Mouse (Mus musculus): ENCODE data around the gene Fam222b. TPM values are rescaled to one million over a fixed set of nuclear protein-coding genes. Genes with fewer than 3 reads are reported as not detected.

Gene Fam222b
- polyA plus RNA-seq, 1 experiment from 2014 or later, result 9.5 TPM

GRCm38 (mm10) chr11:78102958-78103747, 8.7 kb downstream of the Fam222b start:
- no peaks in the 10 kb centered on the region for H3K36me3 ChIP-seq (ENCODE audit: control insufficient read depth, insufficient read depth, low read length)
- 59% methylated on average over 5 of the region's 5 CpGs for WGBS
- H3K27ac ChIP-seq (ENCODE audit: low read length), result no peak overlapping the region
- no peak overlapping the region for H3K4me2 ChIP-seq (ENCODE audit: low read depth, low read length)
- no peak overlapping the region for H3K4me3 ChIP-seq (replicated peaks; ENCODE audit: low read length)
- ATAC-seq (ENCODE audit: insufficient read depth, low FRiP score), result no peak
- no peaks in the 10 kb centered on the region for H3K4me1 ChIP-seq (ENCODE audit: control insufficient read depth, insufficient read depth, low read length)
- no peak overlapping the region for H3K9ac ChIP-seq (ENCODE audit: low read length)
- H3K9me3 ChIP-seq (replicated peaks; ENCODE audit: control insufficient read depth, low read length), result no peaks in the 10 kb centered on the region
- H3K27me3 ChIP-seq (ENCODE audit: control insufficient read depth, insufficient read depth, low read length), result no peaks in the 10 kb centered on the region

GRCm38 (mm10) chr11:78104501-78104900, 10.0 kb downstream of the Fam222b start:
- H3K4me1 ChIP-seq (ENCODE audit: control insufficient read depth, insufficient read depth, low read length), result no peaks in the 10 kb centered on the region
- H3K9ac ChIP-seq (ENCODE audit: low read length), result no peak overlapping the region
- no peaks in the 10 kb centered on the region for H3K9me3 ChIP-seq (replicated peaks; ENCODE audit: control insufficient read depth, low read length)
- H3K36me3 ChIP-seq (ENCODE audit: control insufficient read depth, insufficient read depth, low read length), result no peaks in the 10 kb centered on the region
- H3K4me3 ChIP-seq (replicated peaks; ENCODE audit: low read length), result no peak overlapping the region
- WGBS, result 93% methylated on average over 5 of the region's 5 CpGs
- no peak overlapping the region for H3K4me2 ChIP-seq (ENCODE audit: low read depth, low read length)
- H3K27me3 ChIP-seq (ENCODE audit: control insufficient read depth, insufficient read depth, low read length), result no peaks in the 10 kb centered on the region
- no peak overlapping the region for H3K27ac ChIP-seq (ENCODE audit: low read length)
- no peak for ATAC-seq (ENCODE audit: insufficient read depth, low FRiP score)

DNA sequence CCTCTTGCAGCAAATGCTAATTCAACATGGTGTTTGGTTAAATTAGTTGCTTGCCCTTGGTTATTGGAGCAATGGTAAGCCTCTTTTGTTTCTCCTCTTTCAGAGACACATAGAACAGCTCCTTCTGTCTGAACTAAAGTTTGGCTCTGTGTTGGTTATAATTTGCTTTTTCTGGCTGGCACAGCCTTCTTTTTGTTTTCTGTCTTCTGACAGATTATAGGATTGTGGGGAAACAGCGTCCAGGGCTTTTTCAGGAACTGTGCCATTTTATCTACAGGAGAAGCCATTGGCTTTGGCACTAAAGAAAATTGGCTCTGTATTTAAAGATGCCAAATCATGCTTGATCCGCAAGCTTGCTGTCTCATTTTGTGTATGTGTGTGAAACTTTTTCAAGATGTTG, 19.2 kb downstream of the Fam222b start:
- H3K4me1 ChIP-seq (ENCODE audit: control insufficient read depth, insufficient read depth, low read length), result peaks cover 16% of the 10 kb centered on the region
- no peak overlapping the region for H3K4me2 ChIP-seq (ENCODE audit: low read depth, low read length)
- ATAC-seq (ENCODE audit: insufficient read depth, low FRiP score), result no peak
- WGBS, result 79% methylated on average over 2 of the region's 2 CpGs
- no peaks in the 10 kb centered on the region for H3K27me3 ChIP-seq (ENCODE audit: control insufficient read depth, insufficient read depth, low read length)
- no peak overlapping the region for H3K9ac ChIP-seq (ENCODE audit: low read length)
- H3K27ac ChIP-seq (ENCODE audit: low read length), result no peak overlapping the region
- no peak overlapping the region for H3K4me3 ChIP-seq (replicated peaks; ENCODE audit: low read length)
- H3K9me3 ChIP-seq (replicated peaks; ENCODE audit: control insufficient read depth, low read length), result no peaks in the 10 kb centered on the region
- no peaks in the 10 kb centered on the region for H3K36me3 ChIP-seq (ENCODE audit: control insufficient read depth, insufficient read depth, low read length)

DNA sequence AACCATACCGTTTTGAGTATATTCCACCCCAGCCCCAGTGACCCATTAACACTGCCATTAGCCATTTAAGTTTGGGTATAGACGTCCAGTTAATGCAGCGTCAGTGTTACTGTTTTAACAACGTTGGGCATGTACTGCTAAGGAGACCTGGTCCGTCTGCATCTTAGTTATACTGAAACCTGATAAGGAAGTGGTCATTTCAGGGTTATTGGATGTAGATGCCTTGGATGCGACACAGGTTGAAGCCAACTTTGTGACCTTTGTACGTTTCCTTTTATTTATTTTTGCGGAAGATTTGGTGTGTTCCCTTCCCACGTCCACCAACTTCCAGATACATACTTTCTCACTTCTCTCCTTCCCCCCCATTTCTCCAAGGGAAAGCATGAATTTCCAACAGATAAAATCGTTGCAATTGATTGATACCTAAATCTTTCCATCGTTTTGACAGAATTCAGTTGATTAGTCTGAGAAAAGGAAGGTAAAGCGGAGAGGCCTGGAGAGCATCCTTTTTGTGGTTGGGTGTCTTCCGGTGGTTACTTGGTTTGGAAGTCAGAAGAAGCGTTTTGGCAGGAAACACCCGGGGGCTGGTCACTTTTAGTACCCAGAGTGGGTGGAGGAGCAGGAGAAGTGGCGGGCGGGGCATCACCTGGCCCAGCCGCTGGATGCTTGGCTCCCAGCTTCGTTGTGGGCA, 20.4 kb downstream of the Fam222b start:
- WGBS, result 4% methylated on average over 19 of the region's 19 CpGs

DNA sequence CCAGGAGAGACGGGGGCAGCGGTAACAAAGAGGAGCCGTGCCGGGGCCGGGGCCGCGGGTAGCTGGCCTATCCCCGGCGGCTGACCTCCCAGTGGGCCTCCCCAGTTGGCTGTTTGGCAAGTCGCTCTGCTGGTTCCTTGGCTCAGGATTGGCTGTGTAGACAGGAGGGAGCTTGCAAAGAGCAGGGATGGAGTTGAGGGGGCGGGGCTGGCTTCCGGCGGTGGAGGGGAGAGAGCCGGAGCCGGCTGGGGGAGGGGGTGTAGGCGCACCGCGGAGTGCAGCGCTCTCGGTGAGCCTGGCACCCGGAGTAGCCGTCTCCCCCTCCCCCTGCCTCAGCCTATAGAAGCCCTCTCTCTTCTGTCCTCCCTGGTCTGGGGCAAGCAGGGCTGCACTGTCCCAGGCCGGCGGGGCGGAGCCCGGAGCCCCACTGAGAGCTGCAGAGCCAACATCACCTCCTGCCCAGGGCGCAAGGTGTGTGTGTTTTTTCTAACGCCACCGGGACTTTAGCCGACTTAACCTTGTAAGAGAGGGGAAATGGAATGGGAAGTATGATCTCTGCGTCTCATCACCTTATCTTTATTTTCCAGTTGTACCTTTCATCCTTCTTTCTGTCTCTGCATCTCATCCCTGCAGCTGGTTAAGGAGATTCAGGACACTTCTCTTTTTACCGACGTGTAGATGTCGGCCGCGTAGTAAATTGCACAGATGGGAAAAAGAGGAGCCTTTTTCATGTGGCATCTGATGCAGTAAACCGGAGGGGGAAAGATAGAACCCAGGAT, 21.1 kb downstream of the Fam222b start:
- no peaks in the 10 kb centered on the region for H3K27me3 ChIP-seq (ENCODE audit: control insufficient read depth, insufficient read depth, low read length)
- peak; percentile 100 for ATAC-seq (ENCODE audit: insufficient read depth, low FRiP score)
- peak overlapping the region; percentile 88 for H3K4me3 ChIP-seq (replicated peaks; ENCODE audit: low read length)
- peak overlapping the region; percentile 83 for H3K4me2 ChIP-seq (ENCODE audit: low read depth, low read length)
- H3K9me3 ChIP-seq (replicated peaks; ENCODE audit: control insufficient read depth, low read length), result no peaks in the 10 kb centered on the region
- peak overlapping the region; percentile 82 for H3K9ac ChIP-seq (ENCODE audit: low read length)
- under 1% methylated on average over 36 of the region's 37 CpGs for WGBS
- peaks cover 16% of the 10 kb centered on the region for H3K4me1 ChIP-seq (ENCODE audit: control insufficient read depth, insufficient read depth, low read length)
- peak overlapping the region; percentile 70 for H3K27ac ChIP-seq (ENCODE audit: low read length)
- no peaks in the 10 kb centered on the region for H3K36me3 ChIP-seq (ENCODE audit: control insufficient read depth, insufficient read depth, low read length)

More for the DNA sequence above, 20.4 kb downstream of the Fam222b start:
- Histone ChIP-seq H3K27me3 (ENCODE audit: control insufficient read depth, insufficient read depth, low read length) (no peaks in the 10 kb centered on the region), H3K36me3 (ENCODE audit: control insufficient read depth, insufficient read depth, low read length) (no peaks in the 10 kb centered on the region), H3K4me2 (ENCODE audit: low read depth, low read length) (peak overlapping the region; percentile 83), H3K9ac (ENCODE audit: low read length) (peak overlapping the region; percentile 82), H3K4me1 (ENCODE audit: control insufficient read depth, insufficient read depth, low read length) (peaks cover 16% of the 10 kb centered on the region), H3K4me3 (replicated peaks; ENCODE audit: low read length) (peak overlapping the region; percentile 88), H3K9me3 (replicated peaks; ENCODE audit: control insufficient read depth, low read length) (no peaks in the 10 kb centered on the region), H3K27ac (ENCODE audit: low read length) (peak overlapping the region; percentile 36)
- no peak for ATAC-seq (ENCODE audit: insufficient read depth, low FRiP score)

DNA sequence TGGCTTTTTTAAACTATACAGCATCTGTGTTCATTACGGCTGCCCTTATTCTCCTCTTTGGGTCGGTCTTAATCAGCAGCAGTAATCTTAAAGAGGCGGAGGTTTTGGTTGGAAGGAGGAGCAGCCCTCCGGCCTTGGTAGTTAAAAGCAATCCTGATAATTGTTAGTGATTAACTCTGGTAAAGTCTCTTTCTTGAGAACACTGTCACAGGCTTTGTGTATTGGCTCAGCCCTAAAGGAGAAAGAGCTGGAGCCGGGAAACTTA, 21.6 kb downstream of the Fam222b start:
- H3K9me3 ChIP-seq (replicated peaks; ENCODE audit: control insufficient read depth, low read length), result no peaks in the 10 kb centered on the region
- peak overlapping the region; percentile 83 for H3K4me2 ChIP-seq (ENCODE audit: low read depth, low read length)
- H3K36me3 ChIP-seq (ENCODE audit: control insufficient read depth, insufficient read depth, low read length), result no peaks in the 10 kb centered on the region
- peak overlapping the region; percentile 88 for H3K4me3 ChIP-seq (replicated peaks; ENCODE audit: low read length)
- peak overlapping the region; percentile 70; the same call in 1 of the 2 replicates for H3K27ac ChIP-seq (ENCODE audit: low read length)
- H3K27me3 ChIP-seq (ENCODE audit: control insufficient read depth, insufficient read depth, low read length), result no peaks in the 10 kb centered on the region
- H3K9ac ChIP-seq (ENCODE audit: low read length), result peak overlapping the region; percentile 82
- H3K4me1 ChIP-seq (ENCODE audit: control insufficient read depth, insufficient read depth, low read length), result peaks cover 16% of the 10 kb centered on the region
- 8% methylated on average over 5 of the region's 5 CpGs for WGBS
- no peak for ATAC-seq (ENCODE audit: insufficient read depth, low FRiP score)

DNA sequence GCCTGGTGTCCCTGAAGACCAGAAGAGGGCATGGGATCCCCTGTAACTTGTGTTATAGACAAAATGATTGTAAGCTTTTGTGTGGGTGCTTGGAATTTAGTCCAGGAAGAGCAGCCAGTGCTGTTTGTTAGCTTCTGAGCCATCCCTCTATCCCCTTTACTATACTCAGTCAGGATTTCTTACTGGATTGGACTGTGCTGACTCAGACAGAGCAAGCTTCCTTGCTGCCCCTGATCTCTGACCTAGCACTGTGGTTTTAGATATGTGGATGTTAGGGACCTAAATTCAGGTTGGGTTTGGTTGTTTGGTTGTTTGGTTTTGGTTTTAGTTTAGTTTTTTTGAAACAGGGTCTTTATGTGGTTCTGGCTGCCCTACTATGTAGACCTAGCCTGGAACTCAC, 24.0 kb downstream of the Fam222b start:
- Histone ChIP-seq H3K9me3 (replicated peaks; ENCODE audit: control insufficient read depth, low read length) (no peaks in the 10 kb centered on the region), H3K27me3 (ENCODE audit: control insufficient read depth, insufficient read depth, low read length) (no peaks in the 10 kb centered on the region), H3K4me3 (replicated peaks; ENCODE audit: low read length) (no peak overlapping the region), H3K36me3 (ENCODE audit: control insufficient read depth, insufficient read depth, low read length) (no peaks in the 10 kb centered on the region), H3K27ac (ENCODE audit: low read length) (no peak overlapping the region), H3K4me2 (ENCODE audit: low read depth, low read length) (no peak overlapping the region), H3K4me1 (ENCODE audit: control insufficient read depth, insufficient read depth, low read length) (peaks cover 16% of the 10 kb centered on the region), H3K9ac (ENCODE audit: low read length) (no peak overlapping the region)
- ATAC-seq (ENCODE audit: insufficient read depth, low FRiP score), result no peak

GRCm38 (mm10) chr11:78119898-78120297, 25.4 kb downstream of the Fam222b start:
- ATAC-seq (ENCODE audit: insufficient read depth, low FRiP score), result no peak
- Histone ChIP-seq H3K36me3 (ENCODE audit: control insufficient read depth, insufficient read depth, low read length) (no peaks in the 10 kb centered on the region), H3K4me1 (ENCODE audit: control insufficient read depth, insufficient read depth, low read length) (peaks cover 8% of the 10 kb centered on the region), H3K27ac (ENCODE audit: low read length) (no peak overlapping the region), H3K9ac (ENCODE audit: low read length) (no peak overlapping the region), H3K9me3 (replicated peaks; ENCODE audit: control insufficient read depth, low read length) (no peaks in the 10 kb centered on the region), H3K4me3 (replicated peaks; ENCODE audit: low read length) (no peak overlapping the region), H3K4me2 (ENCODE audit: low read depth, low read length) (no peak overlapping the region), H3K27me3 (ENCODE audit: control insufficient read depth, insufficient read depth, low read length) (no peaks in the 10 kb centered on the region)
- 74% methylated on average over 8 of the region's 8 CpGs for WGBS

- no peaks in the 10 kb centered on the region for H3K36me3 ChIP-seq (ENCODE audit: control insufficient read depth, insufficient read depth, low read length)
- H3K27me3 ChIP-seq (ENCODE audit: control insufficient read depth, insufficient read depth, low read length), result no peaks in the 10 kb centered on the region
- H3K4me3 ChIP-seq (replicated peaks; ENCODE audit: low read length), result no peak overlapping the region
- no peak overlapping the region for H3K4me2 ChIP-seq (ENCODE audit: low read depth, low read length)
- no peak for ATAC-seq (ENCODE audit: insufficient read depth, low FRiP score)
- H3K9ac ChIP-seq (ENCODE audit: low read length), result no peak overlapping the region
- no peak overlapping the region for H3K27ac ChIP-seq (ENCODE audit: low read length)
- peaks cover 1% of the 10 kb centered on the region for H3K4me1 ChIP-seq (ENCODE audit: control insufficient read depth, insufficient read depth, low read length)
- 36% methylated on average over 5 of the region's 5 CpGs for WGBS
- no peaks in the 10 kb centered on the region for H3K9me3 ChIP-seq (replicated peaks; ENCODE audit: control insufficient read depth, low read length)
Observed at GRCm38 (mm10) chr11:78121176-78121575, 26.7 kb downstream of the Fam222b start.
